Mouse (Mus musculus) CH12.LX (cell line): ENCODE measurements around the gene Cnot3.
A peak's percentile ranks its signal among the peaks of the same experiment; 100 is the strongest.

ENCODE experiments used
- CTCF ChIP-seq, 2 experiments: IDR thresholded peaks in 1 of 2; conservative IDR thresholded peaks in 1 of 2; 2 replicates each; pipeline ENCODE4 v1.5.1; 2011 to 2012; ENCODE audit warnings: low read depth in 2 of 2, low read length in 2 of 2, improper control_type of control experiment in 1 of 2, inconsistent platforms in 1 of 2, mild to moderate bottlenecking in 1 of 2, moderate library complexity in 1 of 2
- EP300 ChIP-seq: IDR thresholded peaks from 2 replicates; pipeline ENCODE4 v1.6.1; 2011; ENCODE audit warnings: low read length, improper control_type of control experiment
- MAX ChIP-seq: IDR thresholded peaks from 2 replicates; pipeline ENCODE4 v1.6.1; 2011; ENCODE audit warnings: low read length, improper control_type of control experiment
- POLR2A ChIP-seq: IDR thresholded peaks from 2 replicates; pipeline ENCODE4 v1.6.1; 2011; ENCODE audit warnings: low read depth, mild to moderate bottlenecking, improper control_type of control experiment, low read length
- RCOR1 ChIP-seq: conservative IDR thresholded peaks from 2 replicates; pipeline ENCODE4 v1.6.1; 2012; ENCODE audit warnings: low read depth, mild to moderate bottlenecking, inconsistent platforms, low read length, improper control_type of control experiment
- SMC3 ChIP-seq: IDR thresholded peaks from 2 replicates; pipeline ENCODE4 v1.6.1; 2011; ENCODE audit warnings: low read depth, low read length, improper control_type of control experiment
- USF1 ChIP-seq: IDR thresholded peaks from 2 replicates; pipeline ENCODE4 v1.6.1; 2014; ENCODE audit warnings: low read depth, mild to moderate bottlenecking, inconsistent platforms, low read length, improper control_type of control experiment

- TF ChIP-seq POLR2A (no peak), CTCF (conservative IDR thresholded peaks at IDR 0.05 in 1 of 2, IDR thresholded peaks at IDR 0.05 in 1 of 2; ENCODE audit: low read depth in 2 of 2, low read length in 2 of 2) (peak; percentile 48 to 87), SMC3 (peak; percentile 59), USF1 (no peak), MAX (no peak), EP300 (no peak), RCOR1 (no peak)
Observed at GRCm38 (mm10) chr7:3606798-3607197, 38.3 kb upstream of the Cnot3 start.
